Mouse (Mus musculus) liver, embryonic 14.5 days (tissue): Measurements from ENCODE around the gene Ptpn13.

Experiments
- CTCF ChIP-seq: IDR thresholded peaks from 2 replicates; pipeline ENCODE4 v1.5.1; 2016; ENCODE audit warnings: antibody characterized with exemption, low read depth, control low read depth
- EP300 ChIP-seq: IDR thresholded peaks from 2 replicates; pipeline ENCODE4 v1.6.1; 2016; ENCODE audit warnings: antibody characterized with exemption, low read depth

- TF ChIP-seq CTCF (no peak), EP300 (no peak)
Measured at GRCm38 (mm10) chr5:103628499-103628898, 203.5 kb downstream of the Ptpn13 start.
